Mouse (Mus musculus) embryonic facial prominence, embryonic 15.5 days (tissue): ENCODE measurements at regions not wholly inside any gene's neighbourhood (a gene's known extent, or its start where the extent isn't known, plus 50 kb on each side); places are given as distances from the start of the nearest gene placed in this dataset.
"Not testable (repeated sequence)": the region's sequence is repeated elsewhere in the genome, so short reads cannot be mapped to it uniquely, and the experiment has no call there.

Experiments used
- ATAC-seq: fragments of 200-750 bp; cut with Nextera tagmentation; 2 replicates; pipeline ENCODE4 v1.8.0; 2017; ENCODE audit warnings: low read depth, moderate TSS enrichment; ENCODE audit not compliant: insufficient number of reproducible peaks, low FRiP score, low TSS enrichment
- H3K27ac ChIP-seq: fragments of 300-500 bp; sonication (generic); replicated peaks from 2 replicates; pipeline ENCODE4 v1.5.1; 2015; ENCODE audit warnings: mild to moderate bottlenecking, inconsistent platforms
- H3K27me3 ChIP-seq: fragments of 300-500 bp; sonication (generic); 2 replicates; pipeline ENCODE4 v1.6.1; 2015; ENCODE audit warnings: inconsistent platforms
- H3K36me3 ChIP-seq: fragments of 300-500 bp; sonication (generic); 2 replicates; pipeline ENCODE4 v1.6.1; 2015; ENCODE audit warnings: mild to moderate bottlenecking, inconsistent platforms
- H3K4me1 ChIP-seq: fragments of 300-500 bp; sonication (generic); 2 replicates; pipeline ENCODE4 v1.6.1; 2015; ENCODE audit warnings: inconsistent platforms
- H3K4me2 ChIP-seq: fragments of 300-500 bp; sonication (generic); replicated peaks from 2 replicates; pipeline ENCODE4 v1.6.1; 2015; ENCODE audit warnings: mild to moderate bottlenecking, inconsistent platforms
- H3K4me3 ChIP-seq: fragments of 300-500 bp; sonication (generic); replicated peaks from 2 replicates; pipeline ENCODE4 v1.5.1; 2015; ENCODE audit warnings: mild to moderate bottlenecking, inconsistent platforms
- H3K9ac ChIP-seq: fragments of 300-500 bp; sonication (generic); 2 replicates; pipeline ENCODE4 v1.6.1; 2015; ENCODE audit warnings: inconsistent platforms
- H3K9me3 ChIP-seq: fragments of 300-500 bp; sonication (generic); replicated peaks from 2 replicates; pipeline ENCODE4 v1.6.1; 2016; ENCODE audit warnings: inconsistent platforms
- WGBS: fragments of 180-500 bp; shearing (Covaris S2); methylation state at CpG from one replicate; pipeline ENCODE4 v1.1.7; 2015; 5-methylcytosine and 5-hydroxymethylcytosine counted together

DNA sequence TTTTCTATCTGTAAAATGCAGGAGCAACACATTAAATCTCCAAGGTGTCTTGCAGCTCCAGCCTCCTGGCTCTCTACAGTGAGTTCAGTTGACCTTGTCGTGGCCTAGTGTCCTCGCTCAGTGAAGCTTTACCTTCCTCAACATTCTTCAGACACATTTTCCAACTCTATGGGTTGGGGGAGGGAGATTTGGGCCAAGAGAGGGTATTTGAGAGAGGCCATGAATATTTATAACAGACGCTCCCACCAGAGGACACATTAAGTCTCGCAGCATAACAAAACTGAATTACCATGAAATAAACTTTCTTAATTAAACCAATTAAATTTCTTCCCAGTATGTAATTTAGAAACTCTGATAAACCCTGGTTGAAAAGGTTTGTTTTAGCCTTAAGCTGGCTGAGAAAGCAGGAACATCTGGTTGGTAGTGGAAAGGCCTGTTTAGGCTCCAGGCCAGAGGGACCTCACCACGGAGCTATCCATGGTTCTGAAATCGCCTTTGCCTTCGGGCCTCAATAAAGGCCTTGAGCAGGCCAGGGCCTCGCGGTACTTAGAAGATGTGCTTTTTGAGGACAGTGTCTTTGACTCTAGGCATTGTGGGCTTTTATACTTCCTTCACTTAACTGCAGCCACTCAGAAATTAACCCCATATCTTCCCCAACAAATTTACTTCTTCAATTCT is 109.9 kb downstream of the Dmrta2 start:
- Histone ChIP-seq H3K4me3 (no peak overlapping the region), H3K4me1 (no peaks in the 10 kb centered on the region), H3K27me3 (no peaks in the 10 kb centered on the region), H3K27ac (no peak overlapping the region), H3K36me3 (no peaks in the 10 kb centered on the region), H3K9ac (no peak overlapping the region), H3K9me3 (no peaks in the 10 kb centered on the region), H3K4me2 (no peak overlapping the region)
- no peak; the same call in 1 of the 2 replicates for ATAC-seq
- 26% methylated on average over 9 of the region's 9 CpGs for WGBS

DNA sequence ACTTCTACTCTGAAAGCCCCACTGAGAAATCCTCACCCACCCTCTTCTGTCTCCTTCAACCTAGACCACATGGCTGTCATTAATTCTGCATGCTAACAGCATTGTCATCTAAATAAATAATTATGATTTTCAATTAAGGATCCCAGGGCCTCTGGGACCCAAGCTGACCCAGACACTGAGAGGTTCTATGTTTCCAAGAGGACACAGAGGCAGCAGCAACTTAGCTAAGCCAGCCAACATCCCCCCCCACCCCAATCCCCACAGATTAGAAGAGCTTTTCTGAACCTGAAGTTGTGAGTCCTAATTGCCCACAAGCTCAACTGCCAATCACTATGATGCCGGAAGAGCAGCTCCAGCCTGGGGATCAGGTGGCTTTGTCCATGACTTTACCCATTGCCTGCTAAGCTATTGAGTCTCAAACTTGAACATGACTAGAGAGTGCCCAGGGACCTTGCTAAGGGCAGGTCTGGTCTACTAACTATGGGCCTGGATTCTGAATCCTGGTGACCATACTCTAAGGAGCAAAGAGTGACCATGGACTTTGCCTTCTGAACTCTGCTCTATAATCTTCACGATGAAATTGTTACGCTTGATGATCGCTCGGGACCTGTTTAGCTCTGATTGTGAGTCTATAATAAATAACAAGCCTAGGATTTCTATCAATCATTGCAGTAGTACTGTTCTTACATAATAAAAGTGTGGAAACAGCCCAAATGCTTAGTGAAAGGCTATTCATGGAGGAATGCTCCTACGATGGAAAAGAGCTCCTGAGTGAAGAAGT is 115.4 kb downstream of the Dmrta2 start:
- Histone ChIP-seq H3K4me2 (no peak overlapping the region), H3K27me3 (no peaks in the 10 kb centered on the region), H3K4me1 (no peaks in the 10 kb centered on the region), H3K36me3 (no peaks in the 10 kb centered on the region), H3K4me3 (no peak overlapping the region), H3K9me3 (no peaks in the 10 kb centered on the region), H3K9ac (no peak overlapping the region), H3K27ac (no peak overlapping the region)
- 86% methylated on average over 6 of the region's 6 CpGs for WGBS
- ATAC-seq: no peak

DNA sequence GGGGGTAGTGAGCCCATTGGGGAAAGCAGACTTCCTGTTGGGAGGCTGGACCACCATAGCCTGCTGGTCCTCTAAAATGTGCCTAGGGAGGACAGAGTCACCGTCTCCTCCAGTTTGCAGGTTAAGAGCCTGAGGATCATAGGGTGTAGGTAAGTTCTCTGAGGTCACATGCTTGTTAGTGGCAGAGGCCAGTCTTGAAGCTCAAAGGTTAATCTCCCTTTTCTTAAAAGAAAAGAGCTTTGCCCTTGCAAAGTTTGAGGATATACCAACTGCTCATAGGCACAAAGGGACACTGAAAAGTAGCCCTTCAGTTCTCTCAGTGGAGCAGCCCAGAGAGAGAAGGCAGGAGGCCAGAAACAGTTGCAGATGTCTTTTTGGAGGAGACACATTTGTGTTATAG is 116.7 kb downstream of the Dmrta2 start:
- Histone ChIP-seq H3K27ac (no peak overlapping the region), H3K9me3 (no peaks in the 10 kb centered on the region), H3K27me3 (no peaks in the 10 kb centered on the region), H3K4me2 (no peak overlapping the region), H3K9ac (no peak overlapping the region), H3K36me3 (no peaks in the 10 kb centered on the region), H3K4me3 (no peak overlapping the region), H3K4me1 (no peaks in the 10 kb centered on the region)
- 91% methylated on average over 1 of the region's 1 CpGs for whole genome bisulfite sequencing
- no peak for ATAC-seq

- Histone ChIP-seq H3K4me1 (no peaks in the 10 kb centered on the region), H3K36me3 (no peaks in the 10 kb centered on the region), H3K9me3 (no peaks in the 10 kb centered on the region), H3K27me3 (no peaks in the 10 kb centered on the region), H3K27ac (no peak overlapping the region), H3K4me3 (no peak overlapping the region), H3K9ac (no peak overlapping the region), H3K4me2 (no peak overlapping the region)
- ATAC-seq: no peak
- WGBS: 75% methylated on average over 11 of the region's 11 CpGs
Measured at GRCm38 (mm10) chr4:110095760-110096593, 118.1 kb downstream of the Dmrta2 start.

DNA sequence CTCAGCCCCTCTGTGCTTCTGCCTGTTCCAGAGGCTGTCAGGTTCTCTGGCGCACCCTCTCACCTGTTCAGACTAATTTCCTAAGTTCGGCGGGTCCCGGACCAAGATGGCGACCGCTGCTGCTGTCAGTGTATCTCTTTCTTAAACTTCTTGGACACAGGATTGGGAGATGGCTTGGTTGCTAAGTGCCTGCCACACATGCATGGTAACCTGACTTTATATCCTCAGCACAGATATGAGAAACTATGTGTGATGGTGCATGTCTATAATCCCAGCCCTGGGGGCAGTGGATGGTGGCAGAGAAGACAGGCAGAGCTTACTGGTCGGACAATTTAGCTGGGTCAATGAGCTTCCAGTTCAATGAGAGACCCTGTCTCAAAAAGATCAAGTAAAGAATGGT is 126.3 kb downstream of the Dmrta2 start:
- not testable (repeated sequence) for H3K27me3 ChIP-seq, H3K9me3 ChIP-seq
- WGBS: 90% methylated on average over 7 of the region's 7 CpGs

DNA sequence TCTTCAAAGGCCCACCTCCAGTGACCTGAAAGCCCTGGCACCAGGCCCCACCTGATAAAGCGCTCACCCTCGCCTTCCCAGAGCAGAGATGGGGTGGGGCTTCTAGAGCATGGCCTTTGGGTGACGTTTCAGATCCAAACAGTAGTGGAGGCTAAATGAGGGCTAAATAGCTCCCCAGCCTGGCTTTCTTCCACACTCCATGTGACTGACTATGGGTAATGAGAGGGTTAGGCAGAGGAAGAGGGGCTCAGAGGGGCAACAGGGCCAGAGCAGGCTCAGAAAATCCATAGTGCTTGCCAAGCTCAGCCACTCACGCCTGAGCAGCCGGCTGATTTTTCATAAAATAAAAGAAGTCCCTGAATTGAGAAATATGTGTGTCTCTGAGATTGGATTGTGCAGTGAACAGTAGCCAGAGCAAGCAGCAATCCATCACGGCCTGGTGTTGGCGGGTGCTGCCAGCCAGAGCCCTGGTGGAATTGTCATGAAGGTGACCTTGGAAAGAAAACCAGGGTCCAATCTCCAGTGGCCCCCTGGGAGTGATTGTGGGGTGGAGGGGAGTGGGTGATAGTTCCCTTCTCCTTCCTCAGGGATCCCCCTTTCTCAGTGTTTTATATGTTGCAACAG is 128.9 kb downstream of the Dmrta2 start:
- WGBS: 81% methylated on average over 7 of the region's 7 CpGs
- H3K4me1 ChIP-seq: no peaks in the 10 kb centered on the region
- no peak overlapping the region for H3K4me2 ChIP-seq
- no peak overlapping the region for H3K9ac ChIP-seq
- no peaks in the 10 kb centered on the region for H3K36me3 ChIP-seq
- no peak for ATAC-seq
- no peaks in the 10 kb centered on the region for H3K9me3 ChIP-seq
- H3K27me3 ChIP-seq: no peaks in the 10 kb centered on the region
- H3K4me3 ChIP-seq: no peak overlapping the region
- no peak overlapping the region for H3K27ac ChIP-seq

More for the DNA sequence above, 126.3 kb downstream of the Dmrta2 start:
- not testable (repeated sequence) for H3K4me3 ChIP-seq, ATAC-seq, H3K27ac ChIP-seq, H3K4me1 ChIP-seq, H3K9ac ChIP-seq, H3K36me3 ChIP-seq, H3K4me2 ChIP-seq

DNA sequence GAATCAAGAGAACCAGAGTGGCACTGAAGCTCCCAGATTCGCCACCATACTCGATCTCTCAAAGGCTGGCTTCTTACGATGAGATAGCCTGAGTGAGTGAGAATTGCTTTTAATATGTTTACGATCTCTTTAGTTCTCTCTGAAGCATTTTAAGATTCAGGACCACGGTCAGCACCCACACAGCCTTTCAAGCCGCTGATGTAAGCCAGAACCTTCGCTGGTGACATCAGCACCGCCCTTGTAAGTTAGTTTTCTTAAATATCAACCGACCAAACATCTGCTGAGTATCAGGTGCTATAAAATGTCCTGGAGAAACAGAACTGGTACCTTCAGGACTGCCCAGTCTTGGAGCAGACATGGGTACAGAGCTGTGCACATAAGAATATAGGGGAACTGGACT is 141.6 kb downstream of the Dmrta2 start:
- Histone ChIP-seq H3K4me2 (no peak overlapping the region), H3K36me3 (no peaks in the 10 kb centered on the region), H3K4me3 (no peak overlapping the region), H3K27me3 (no peaks in the 10 kb centered on the region), H3K27ac (no peak overlapping the region), H3K9ac (no peak overlapping the region), H3K4me1 (no peaks in the 10 kb centered on the region), H3K9me3 (no peaks in the 10 kb centered on the region)
- 23% methylated on average over 9 of the region's 9 CpGs for WGBS
- ATAC-seq: no peak

- no peaks in the 10 kb centered on the region for H3K4me1 ChIP-seq
- H3K4me3 ChIP-seq: no peak overlapping the region
- H3K27me3 ChIP-seq: no peaks in the 10 kb centered on the region
- H3K27ac ChIP-seq: no peak overlapping the region
- no peaks in the 10 kb centered on the region for H3K36me3 ChIP-seq
- H3K4me2 ChIP-seq: no peak overlapping the region
- H3K9me3 ChIP-seq: no peaks in the 10 kb centered on the region
- H3K9ac ChIP-seq: no peak overlapping the region
- no peak for ATAC-seq
- 27% methylated on average over 3 of the region's 3 CpGs for WGBS
Measured at GRCm38 (mm10) chr4:110119874-110120273, 142.0 kb downstream of the Dmrta2 start.

- Histone ChIP-seq H3K4me1 (no peaks in the 10 kb centered on the region), H3K9me3 (no peaks in the 10 kb centered on the region), H3K27me3 (no peaks in the 10 kb centered on the region), H3K4me3 (no peak overlapping the region), H3K4me2 (no peak overlapping the region), H3K9ac (no peak overlapping the region), H3K36me3 (no peaks in the 10 kb centered on the region), H3K27ac (no peak overlapping the region)
- ATAC-seq: no peak
- 38% methylated on average over 9 of the region's 9 CpGs for WGBS
Measured at GRCm38 (mm10) chr4:110120761-110121160, 142.9 kb downstream of the Dmrta2 start.

- Histone ChIP-seq H3K27ac (no peak overlapping the region), H3K4me3 (no peak overlapping the region), H3K27me3 (no peaks in the 10 kb centered on the region), H3K9me3 (no peaks in the 10 kb centered on the region), H3K36me3 (no peaks in the 10 kb centered on the region), H3K4me2 (no peak overlapping the region), H3K4me1 (no peaks in the 10 kb centered on the region), H3K9ac (no peak overlapping the region)
- WGBS: 34% methylated on average over 5 of the region's 5 CpGs
- ATAC-seq: no peak
Measured at GRCm38 (mm10) chr4:110121447-110121846, 143.6 kb downstream of the Dmrta2 start.
